Mouse (Mus musculus) adipocyte (in vitro differentiated cells): Measurements from ENCODE around the gene Fam241a.

Experiments
- DNase-seq: peaks from one replicate; pipeline ENCODE4 v3.0.0-alpha.2; 2016; ENCODE audit warnings: low spot score

The Fam241a gene

DNA sequence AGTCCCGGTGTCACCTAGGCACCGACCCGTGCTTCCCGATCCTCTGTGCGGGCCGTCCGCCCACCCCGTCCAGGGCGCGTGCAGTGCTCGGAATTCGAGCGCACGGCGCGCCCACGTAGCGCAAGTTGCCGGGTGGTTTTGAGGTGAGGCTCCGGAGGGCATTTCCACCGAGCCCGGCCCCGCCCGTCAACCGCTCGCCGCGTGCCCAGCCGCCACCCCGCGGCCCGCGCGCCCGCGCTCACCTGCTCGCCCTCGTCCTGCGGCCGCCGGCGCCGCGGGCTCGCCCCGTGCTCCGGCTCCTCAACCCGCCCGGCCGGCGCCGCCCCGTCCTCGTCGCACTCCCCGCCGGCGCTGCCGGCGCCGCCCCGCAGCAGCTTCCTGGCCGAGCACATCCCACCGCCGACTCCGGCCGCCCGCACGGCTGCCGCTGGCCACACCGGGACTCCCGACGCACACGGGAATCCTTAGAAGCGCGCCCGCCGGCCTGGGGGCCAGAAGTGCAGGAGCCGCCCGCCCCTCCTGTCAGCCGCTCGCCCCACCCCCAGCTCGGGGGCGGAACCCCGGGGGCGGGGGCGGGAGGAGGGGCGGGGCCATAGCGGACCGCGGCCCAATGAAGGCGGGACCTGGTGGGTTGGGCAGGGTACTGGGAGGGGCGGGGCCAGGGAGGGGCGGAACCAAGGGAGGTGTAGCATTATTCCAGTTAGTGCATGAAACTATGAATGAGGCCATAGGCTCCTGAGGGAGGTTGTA is at the start of gene Fam241a:
Gene Fam241a (minus strand): TSS at position 533 of the 750 bp plus-strand sequence.
- peak; percentile 88 for DNase-seq

DNA sequence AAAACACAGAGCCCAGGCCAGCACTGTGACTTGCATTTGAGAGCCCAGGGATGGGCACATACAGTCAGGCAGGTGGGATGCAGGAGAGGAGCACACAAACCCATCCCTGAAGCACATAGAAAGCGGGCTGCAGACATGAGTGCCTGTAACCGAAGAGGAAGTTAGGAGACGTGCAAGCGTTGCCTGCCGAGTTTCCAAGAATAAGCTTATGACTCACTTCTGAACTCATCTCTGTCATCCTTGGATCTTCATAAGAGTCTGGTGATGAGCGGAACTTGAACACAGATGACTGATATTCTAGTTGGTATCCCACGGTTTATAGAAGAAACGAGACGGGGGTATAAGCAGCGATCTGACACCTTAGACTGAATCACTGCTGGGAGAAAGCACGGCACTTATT is 36.3 kb upstream of the Fam241a start:
- DNase-seq, result no peak

DNA sequence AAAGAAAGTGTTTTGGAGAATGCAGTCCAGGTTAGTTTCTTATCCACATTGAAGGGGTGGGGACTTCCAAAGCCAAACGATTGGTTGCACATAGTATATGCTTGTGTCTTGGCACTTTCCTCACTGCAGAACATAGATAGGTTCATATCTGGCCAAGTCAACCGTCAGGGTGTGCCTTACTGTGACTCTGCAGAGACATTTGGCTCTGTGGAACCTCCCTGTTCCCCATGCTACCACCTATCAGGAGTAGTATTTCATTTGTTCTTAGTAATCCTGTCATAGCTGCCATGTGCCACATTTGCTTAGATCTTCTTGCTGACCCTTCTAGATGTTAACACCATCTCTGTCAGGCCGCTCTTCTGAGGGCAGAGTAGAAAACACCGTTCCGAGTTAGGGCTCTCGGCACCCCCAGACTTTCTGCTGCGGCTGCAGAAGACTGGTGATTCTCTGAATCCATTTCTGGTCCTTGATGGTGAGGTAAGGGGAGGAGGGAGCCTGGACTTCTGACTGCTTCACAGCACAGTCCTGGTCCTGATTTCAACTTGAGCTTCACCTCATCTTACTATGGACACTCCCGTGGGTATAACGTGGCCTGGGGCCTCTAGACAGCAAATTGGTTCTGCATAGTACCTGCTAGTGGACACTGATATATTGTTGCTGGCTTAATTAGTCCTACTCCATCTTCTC is 34.3 kb upstream of the Fam241a start:
- DNase-seq, result no peak

DNA sequence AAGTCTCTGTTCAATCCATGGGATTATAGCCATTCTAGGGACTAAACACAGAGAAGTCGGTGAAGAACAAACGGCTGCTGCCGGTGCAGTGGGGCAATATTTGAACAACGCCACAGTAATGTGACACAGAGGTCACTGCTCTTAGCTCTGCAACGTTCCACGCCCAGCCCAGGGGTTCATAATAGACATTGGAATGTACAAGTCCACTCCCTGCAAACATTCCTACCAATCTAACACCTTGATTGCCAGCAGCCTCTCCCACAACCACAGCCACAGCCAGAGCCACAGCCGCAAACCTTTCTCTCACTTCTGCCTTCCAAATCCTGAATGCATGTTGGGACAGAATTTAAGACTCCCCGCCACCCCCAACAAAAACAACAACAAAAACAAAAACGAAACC is 33.8 kb upstream of the Fam241a start:
- DNase-seq, result no peak

DNA sequence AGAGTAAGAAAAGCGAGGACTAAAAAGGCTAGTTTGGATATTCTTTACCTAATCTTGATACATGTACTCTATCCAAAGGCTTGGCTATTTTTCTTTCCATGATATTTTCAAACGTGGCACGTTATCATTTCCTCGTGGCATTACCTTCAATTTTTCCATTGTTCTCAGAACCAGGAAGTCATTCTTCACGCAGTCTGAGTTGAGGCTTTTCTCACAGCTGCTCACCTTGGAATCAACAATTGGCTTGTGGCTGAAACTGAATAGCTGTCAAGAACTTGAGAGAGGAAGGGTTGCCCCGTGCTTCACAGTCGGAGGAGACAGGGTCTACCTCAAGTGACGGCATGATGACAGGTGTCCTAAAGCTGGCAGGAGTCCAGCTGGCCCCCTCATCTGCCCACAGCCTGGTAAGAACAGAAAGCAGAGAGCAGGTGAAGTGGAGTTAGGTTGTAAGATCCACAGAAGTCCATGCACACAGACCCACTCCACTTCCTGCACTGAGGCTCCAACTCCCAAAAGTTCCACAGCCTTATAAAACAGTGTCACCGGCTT is 30.6 kb upstream of the Fam241a start:
- no peak for DNase-seq

DNA sequence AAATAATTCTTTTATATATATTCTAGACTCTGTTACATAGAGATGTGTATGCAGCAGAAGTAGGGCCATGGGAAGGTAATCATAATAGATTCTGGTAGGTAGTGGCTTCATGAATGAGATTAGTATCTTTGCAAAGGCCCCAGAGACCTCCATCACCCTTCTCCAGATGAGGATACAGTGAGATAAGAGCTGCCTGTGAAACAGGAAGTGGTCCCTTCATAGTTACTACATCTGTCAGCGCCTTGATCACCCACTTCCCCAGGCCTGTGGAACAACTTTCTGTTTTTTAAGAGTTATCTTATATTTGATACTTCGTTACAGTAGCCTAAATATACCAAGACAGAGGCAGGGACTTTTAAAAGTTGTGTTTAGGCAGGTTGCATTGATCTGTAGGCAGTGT is 28.3 kb upstream of the Fam241a start:
- no peak for DNase-seq

DNA sequence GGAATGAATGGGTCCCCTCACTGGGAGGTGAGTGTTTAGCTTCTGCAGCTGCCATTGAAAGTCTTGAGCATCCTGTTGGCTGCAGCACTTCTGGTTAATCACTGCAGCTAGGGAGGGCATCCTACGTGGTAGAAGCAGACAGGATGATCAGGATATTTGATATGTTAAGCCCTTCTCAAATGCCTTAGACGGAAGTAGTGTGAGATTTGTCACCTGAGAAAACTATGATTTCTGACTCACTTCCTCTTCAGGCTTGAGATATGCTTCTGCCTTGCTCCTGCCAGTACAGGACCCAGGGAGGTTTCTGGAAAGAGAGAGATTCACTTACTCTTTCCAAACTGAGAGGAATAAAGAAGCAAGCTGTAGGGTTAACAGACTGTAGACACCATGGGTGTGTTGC is 27.1 kb upstream of the Fam241a start:
- no peak for DNase-seq

DNA sequence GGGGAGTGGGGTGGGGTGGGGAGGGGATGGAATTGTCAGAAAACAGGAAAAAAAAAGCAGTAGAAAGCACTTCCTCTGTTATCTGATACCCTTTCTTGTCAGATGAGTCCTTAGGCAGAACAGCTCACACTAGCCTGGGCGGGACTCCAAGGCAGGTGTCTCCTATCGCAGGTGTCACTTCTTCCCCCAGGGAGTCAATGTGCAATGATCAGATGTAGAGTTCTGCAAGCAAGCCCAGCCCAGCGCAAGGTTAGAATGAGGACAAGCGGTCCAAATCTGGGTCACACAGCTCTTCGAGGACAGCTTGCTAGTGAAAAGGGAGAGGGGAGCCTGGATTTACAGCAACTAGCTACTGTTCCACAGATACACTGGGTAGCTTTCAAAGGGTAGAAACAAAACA is 26.0 kb upstream of the Fam241a start:
- no peak for DNase-seq

DNA sequence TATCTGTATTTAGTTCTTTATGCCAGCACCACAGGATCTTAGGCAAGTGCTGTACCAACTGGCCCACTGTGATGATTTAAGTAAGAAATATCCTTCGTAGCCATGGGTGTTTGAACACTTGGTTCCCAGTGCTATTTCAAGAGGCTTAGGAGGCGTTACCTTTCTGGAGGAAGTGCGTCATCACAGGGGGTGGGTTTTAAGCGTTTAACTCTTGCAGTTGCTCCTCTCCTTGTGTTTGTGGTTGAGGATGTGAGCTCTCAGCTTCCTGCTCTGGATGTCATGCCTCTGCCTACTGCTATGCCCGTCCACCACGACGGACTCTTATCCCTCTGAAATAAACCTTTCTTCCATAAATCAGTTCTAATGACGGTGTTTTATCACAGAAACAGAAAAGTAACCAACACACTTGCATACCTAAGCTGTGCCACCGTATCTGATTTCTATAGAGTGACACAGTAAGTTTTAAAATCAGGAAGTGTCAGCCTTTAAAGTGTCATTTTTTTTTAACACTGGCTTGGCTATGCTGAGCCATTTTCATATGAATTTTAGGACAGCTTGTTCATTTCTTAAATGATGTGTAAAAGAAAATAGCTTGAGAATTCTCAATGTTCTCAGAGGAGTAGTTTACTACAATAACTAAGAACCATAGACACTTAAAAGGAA is 22.0 kb upstream of the Fam241a start:
- DNase-seq, result no peak

DNA sequence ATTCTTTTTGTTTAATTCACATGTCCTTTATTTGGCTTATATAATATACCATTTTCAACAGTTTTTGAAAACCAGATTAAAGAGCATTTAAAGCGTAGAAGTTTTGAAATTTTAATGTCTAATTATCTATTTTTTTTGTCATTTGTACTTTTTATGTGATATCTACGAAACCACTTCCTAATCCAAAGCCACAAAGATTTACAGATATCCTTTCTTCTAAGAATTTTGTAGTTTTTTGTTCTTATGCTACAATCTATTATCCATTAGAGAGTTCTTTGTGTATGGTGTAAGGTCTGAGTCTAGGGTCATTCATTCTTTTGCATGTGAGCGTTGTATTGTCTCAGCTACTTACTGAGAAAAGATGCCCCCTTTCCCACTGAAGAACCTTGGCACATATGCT is 21.4 kb upstream of the Fam241a start:
- no peak for DNase-seq

DNA sequence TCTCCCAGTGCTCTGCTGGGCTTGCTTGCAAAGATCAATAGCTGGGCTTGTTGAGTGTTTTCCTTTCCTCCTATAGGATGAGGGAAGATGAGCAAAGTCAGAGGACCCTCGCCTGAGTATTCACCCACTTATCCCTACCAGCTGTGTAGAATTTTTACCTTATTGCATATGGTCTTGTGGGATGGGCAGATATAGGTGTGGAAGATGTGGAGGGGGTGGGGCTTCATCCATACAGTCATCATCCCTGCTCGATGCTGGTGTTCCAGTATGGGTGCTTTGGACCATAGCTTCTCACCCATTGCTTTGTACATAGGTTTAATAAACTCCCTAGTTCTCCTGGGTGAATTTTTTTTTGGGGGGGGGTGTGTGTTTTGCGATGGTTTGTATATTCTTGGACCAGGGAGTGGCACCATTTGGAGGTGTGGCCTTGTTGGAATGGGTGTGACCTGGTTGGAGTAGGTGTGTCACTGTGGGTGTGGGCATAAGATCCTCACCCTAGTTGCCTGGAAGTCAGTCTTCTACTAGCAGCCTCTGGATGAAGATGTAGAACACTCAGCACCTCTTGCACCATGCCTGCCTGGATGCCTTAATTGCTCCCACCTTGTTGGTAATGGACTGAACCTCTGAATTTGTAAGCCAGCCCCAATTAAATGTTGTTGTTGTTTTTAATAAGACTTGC is 19.7 kb upstream of the Fam241a start:
- no peak for DNase-seq

DNA sequence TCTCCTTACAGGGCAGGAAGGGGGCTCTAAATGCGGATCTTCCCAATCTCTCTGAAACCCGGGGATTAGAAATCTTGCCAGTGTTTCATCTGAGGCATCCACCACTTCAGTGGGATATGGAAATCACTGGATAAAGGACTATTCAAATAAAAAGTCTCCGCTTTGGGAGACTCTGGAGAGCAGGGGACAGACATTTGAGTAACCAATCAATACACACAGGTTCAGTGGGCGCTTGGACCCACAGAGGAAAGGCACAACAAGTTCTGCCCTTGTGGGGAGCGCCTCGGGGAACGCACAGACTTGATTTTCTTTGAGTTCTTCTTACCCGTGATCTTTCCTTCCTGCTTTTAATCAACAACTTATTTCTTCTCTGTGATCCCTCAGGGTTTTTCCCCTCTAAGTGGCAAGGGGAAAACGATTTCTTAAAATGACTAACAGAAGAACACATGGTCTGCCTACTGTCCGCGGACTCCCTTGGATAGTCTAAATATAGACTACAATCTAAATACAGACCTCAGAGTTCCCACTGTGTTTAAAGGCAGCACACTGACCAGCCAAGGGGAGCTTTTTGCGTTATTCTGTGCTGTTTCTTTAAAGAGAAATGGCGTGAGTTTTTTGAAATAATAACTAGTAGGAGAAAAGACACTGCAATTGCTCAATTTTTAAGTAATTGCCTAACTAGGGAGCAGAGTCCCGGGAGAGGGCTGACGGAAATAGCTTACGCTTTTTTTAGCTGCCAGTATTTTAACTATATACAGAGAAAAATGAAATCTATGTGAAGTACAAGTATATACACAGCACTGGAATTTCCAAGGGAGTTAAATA is 18.0 kb upstream of the Fam241a start:
- peak; percentile 89 for DNase-seq

DNA sequence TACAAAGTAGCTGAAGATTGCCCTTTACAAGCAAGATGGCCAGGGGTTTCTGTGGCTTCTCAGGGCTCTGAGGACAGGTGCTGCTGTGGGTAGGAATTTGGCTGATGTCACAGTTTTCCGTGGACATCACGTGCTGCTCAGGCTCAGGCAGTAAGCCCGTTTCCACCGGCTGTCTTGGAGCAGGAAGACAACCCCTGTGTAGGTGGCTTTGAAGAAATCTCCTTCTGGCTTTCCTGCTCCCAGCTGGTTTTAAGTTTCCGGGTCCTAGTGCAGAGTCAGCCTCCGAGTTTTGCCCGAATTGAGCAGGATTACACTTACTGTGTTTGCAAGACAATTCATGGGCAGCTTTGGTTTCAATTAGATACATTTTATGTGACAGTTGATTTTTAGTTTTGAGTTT is 13.8 kb upstream of the Fam241a start:
- no peak for DNase-seq

DNA sequence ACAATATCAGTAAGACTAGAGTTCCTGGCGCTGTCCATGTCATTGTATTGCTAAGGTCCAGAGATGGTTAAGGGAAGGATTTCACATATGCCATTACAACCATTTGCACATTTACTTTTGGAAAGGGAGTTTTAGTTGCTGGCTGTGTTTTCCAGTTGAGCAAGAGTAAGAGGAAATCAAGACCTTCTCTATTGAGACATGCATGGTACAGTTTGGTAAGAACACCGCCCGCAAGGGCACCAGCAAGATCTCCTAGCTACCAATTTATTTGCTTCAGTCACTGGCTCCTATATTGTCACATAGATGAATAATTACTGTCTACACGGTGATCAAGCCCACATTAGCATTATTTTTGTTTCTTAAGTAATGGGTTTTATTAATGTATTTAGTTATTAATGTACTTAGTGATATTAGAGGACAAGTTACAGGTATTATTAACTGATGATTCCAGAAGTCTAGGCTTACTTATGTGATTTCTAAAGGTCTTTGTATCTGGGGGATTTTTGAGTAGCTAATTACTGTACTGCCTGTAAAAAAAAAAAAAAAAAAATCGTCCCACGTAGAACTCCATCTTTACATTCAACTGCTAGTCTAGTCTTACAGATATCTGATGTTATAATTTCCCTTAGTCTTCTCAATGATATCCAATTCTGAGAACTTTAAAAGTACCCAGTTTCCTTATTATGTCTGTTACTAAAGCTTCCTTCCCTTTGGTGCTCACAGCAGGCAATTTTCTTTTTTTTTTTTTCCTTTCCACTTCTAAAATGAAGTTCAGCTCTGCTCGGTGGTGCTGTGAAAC is 944 bp downstream of the Fam241a start:
- peak; percentile 53 for DNase-seq

DNA sequence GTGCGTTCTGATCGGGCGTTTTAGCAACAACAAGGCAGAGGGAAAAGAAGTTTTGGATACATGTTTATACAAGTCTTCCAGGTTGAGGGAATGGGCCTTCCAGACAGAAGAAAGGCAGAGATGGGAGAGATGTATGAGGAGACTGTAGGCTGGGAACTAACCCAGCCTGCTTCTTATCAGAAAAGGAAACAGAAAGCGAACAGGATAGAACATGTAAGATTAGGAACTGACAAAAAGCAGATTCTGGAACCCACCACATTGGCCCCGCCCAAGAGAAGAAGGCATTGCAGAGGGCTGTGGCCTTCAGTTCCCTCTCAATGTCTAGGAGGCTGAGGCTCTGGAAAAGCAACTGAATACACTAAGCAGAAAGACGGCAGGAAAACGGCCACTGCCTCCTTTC is 2.2 kb downstream of the Fam241a start:
- DNase-seq, result no peak

DNA sequence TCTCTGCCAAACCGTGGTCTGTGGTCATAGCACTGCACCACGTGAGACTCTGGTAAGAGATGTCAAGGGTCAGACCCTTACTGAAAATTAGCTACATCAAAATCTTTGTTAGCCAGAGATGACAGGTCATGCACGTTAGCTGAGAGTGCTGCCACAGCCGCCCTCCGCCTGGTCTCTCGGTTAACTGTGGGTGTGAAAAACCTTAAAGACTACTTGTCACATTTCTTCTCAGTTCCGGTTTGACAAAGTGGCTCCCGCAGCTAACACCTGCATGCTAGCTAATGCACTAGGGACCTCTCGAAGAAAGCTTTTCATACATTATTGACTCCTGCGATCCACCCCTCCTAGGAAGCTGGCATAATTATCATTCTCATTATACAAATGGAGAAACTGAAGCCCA is 4.2 kb downstream of the Fam241a start:
- DNase-seq, result no peak

DNA sequence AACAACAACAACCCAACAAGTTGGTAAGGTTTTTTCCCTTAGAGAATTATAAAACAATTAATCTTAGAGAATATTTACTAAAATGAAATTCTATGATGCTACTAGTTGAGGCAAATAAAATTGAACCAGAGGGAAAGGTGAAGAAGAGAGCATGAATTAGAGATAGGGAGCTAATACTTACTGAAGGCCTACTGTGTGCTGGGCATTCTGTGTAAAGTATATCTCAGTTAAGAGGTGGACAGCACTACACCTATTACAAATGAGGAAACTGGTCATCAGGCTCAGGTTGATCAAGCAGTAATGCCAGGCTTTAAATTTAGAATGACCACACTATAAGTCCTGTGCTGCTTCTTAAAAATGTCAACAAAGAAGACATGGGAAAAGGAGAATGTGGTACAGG is 6.1 kb downstream of the Fam241a start:
- DNase-seq, result no peak

DNA sequence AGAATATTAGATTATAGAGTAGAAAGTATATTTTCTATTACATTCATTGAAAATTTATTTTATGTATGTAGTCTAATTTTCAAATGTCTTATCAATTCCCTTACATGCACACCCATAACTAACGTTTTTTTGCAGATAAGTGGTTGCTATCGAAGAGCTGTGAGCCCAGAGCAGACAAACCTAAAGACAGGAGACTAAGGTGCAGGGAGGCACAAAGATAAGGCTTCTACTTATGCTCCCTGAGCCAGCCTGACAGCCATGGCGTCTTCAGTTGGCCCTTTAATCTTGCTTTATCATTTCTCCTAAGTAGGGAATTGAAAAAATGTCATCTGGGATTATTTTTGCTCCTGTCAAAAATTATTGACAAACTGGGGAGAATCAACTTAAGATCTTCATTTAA is 6.6 kb downstream of the Fam241a start:
- DNase-seq, result no peak

DNA sequence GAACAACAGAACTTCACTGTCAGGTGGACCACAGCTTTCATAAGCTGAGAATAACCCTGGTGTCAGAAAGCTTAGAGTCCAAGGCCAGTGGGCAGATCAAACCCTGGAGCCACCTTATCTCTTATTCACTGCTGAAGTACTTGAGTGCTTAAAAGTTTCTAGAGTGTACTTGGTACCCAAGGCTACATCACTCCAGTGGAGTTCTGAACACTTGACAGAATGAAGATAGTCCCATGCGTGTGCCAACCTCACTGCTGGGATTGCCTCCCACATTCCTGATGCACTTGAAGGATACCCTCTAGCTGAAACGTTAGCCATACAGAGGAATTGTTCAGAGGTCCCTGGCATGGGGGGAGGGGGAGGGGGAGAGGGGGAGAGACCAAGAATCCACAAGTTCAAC is 14.4 kb downstream of the Fam241a start:
- DNase-seq, result no peak

DNA sequence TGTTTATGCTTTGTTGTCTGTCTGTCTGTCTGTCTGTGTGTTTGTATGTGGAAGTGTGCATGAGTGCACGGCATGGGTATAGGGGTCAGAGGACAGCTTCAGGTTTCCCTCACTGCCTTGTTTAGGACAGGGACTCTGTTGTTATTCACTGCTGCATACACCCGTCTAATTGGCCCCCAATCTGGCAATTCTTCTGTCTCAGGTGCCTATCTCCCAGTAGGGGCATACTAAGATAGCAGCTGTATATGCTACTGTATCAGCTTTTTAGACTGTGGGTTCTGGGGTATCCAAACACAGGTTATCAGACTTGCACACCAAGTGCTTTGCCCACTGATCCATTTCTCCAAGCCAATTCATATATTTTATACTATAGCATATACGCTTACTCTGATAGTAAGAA is 16.2 kb downstream of the Fam241a start:
- DNase-seq, result no peak

DNA sequence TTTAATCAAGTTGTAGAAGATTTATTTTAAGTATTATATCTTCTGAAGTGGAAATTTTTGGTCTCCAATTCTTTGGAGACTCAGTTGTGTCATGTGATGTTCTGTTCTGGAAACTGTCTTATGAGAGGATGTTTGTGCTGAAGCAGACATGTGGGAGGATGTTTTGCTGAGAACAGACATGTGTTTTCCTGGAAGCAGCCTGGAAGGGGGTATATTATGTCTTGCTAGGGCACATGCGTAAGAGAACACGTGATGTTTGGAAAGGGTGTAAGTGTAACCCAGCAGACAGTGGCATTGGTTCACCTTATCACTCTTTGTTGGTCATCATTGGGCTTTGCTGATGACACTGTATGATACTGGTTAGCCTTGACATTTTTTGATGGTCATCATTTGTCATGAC is 20.6 kb downstream of the Fam241a start:
- DNase-seq, result no peak
